ENCODE assay signal across 8 mouse cellular contexts in the genomic region with DNA sequence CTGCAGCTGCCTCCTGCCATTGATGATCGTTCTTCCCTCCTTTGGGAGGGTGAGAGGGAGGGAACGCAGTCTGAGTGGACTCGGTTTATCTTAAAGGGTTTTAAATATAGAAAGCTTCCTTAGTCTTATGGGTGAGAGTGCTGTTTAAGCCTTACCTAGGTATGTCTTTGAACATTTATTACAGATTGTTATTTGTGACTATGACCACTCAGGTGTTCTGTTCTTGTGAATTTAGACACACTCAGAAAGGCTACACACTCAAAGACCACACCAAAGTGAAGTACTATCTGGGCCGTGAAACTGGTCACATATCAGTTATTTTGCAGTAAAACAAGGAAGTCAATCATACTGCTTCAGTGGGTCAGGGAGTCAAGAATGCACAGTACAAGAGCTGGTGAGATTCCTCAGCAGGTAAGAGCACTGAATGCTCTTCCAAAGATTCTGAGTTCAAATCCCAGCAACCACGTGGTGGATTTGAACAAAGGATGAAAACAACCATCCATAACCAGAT. TPM values are rescaled to one million over a fixed set of nuclear protein-coding genes. Genes with fewer than 3 reads are reported as not detected.
DNase-seq lines count a peak whose midpoint lies in the region; ATAC-seq and TF ChIP-seq lines count a peak whose summit lies in the region.

No protein-coding gene starts in this region.

- intact Hi-C loops in left cerebral cortex, adult 2 months (cut with DNase I) = loop anchor here (2.0 kb wide), 1 partner anchor 17 kb away; no protein-coding TSS in a partner anchor

- no peak overlapping the region for H3K4me2 ChIP-seq in forebrain, embryonic 11.5 days (ENCODE audit: low read depth, low read length, severe bottlenecking)
- H3K4me2 ChIP-seq in hindbrain, embryonic 12.5 days (replicated peaks) = no peak overlapping the region

- H3K4me3 ChIP-seq in forebrain, embryonic 11.5 days (ENCODE audit: low read depth, low read length) = no peak overlapping the region
- H3K4me3 ChIP-seq in hindbrain, embryonic 12.5 days = no peak overlapping the region
- H3K4me3 ChIP-seq in left cerebral cortex, adult 2 months = no peak overlapping the region

- WGBS in forebrain, embryonic 11.5 days = 0% methylated on average over 5 of the region's 5 CpGs
- WGBS in hindbrain, embryonic 12.5 days = under 1% methylated on average over 5 of the region's 5 CpGs

- no peak for ATAC-seq in CD4-positive, CD25-positive, alpha-beta regulatory T cell, adult 4 months
- ATAC-seq in forebrain, embryonic 11.5 days (replicated peaks; ENCODE audit: low FRiP score) = peak; percentile 83; the same call in 1 of the 2 replicates
- no peak for ATAC-seq in hindbrain, embryonic 12.5 days (ENCODE audit: low FRiP score)
- ATAC-seq in megakaryocyte, adult 5-6 weeks (ENCODE audit: poor library complexity, severe bottlenecking) = peak; percentile 48

- H3K27ac ChIP-seq in forebrain, embryonic 11.5 days (ENCODE audit: low read depth, low read length) = peak overlapping the region; percentile 32; the same call in 1 of the 2 replicates
- H3K27ac ChIP-seq in hindbrain, embryonic 12.5 days = peak overlapping the region; percentile 84
- peak overlapping the region; percentile 63 for H3K27ac ChIP-seq in left cerebral cortex, adult 2 months

- peak; percentile 80 for DNase-seq in CD4-positive, CD25-positive, alpha-beta regulatory T cell, adult 2 months (ENCODE audit: low read depth, low spot score)
- DNase-seq in c-Kit-negative CD71-positive TER-119-positive erythroid progenitor cells, embryonic 14.5 days (ENCODE audit: low read depth, low spot score) = peak; percentile 56
- DNase-seq in forebrain, embryonic 11.5 days (ENCODE audit: low spot score) = peak; percentile 66
- DNase-seq in left cerebral cortex, adult 2 months (ENCODE audit: extremely low spot score in 1 of 2, low spot score in 2 of 2) = peak in 1 of 2 experiments; percentile 43
- peak; percentile 47 for DNase-seq in right cerebral cortex, postnatal 14 days

- no peak for TF ChIP-seq CTCF in left cerebral cortex, adult 2 months (IDR thresholded peaks at IDR 0.05)

- no peaks in the 10 kb centered on the region for H3K36me3 ChIP-seq in forebrain, embryonic 11.5 days (ENCODE audit: control insufficient read depth, insufficient read depth, low read length)
- no peaks in the 10 kb centered on the region for H3K36me3 ChIP-seq in hindbrain, embryonic 12.5 days

- H3K9ac ChIP-seq in forebrain, embryonic 11.5 days (ENCODE audit: low read length) = no peak overlapping the region
- H3K9ac ChIP-seq in hindbrain, embryonic 12.5 days = no peak overlapping the region

- H3K27me3 ChIP-seq in forebrain, embryonic 11.5 days (ENCODE audit: control insufficient read depth, insufficient read depth, low read length) = peaks cover 2% of the 10 kb centered on the region; the same call in 1 of the 2 replicates
- no peaks in the 10 kb centered on the region for H3K27me3 ChIP-seq in hindbrain, embryonic 12.5 days

- H3K4me1 ChIP-seq in forebrain, embryonic 11.5 days (replicated peaks; ENCODE audit: control insufficient read depth, insufficient read depth, low read length) = peaks cover 2% of the 10 kb centered on the region; the same call in 1 of the 2 replicates
- peaks cover 2% of the 10 kb centered on the region for H3K4me1 ChIP-seq in hindbrain, embryonic 12.5 days

- H3K9me3 ChIP-seq in forebrain, embryonic 11.5 days (ENCODE audit: control insufficient read depth, low read length) = no peaks in the 10 kb centered on the region
- no peaks in the 10 kb centered on the region for H3K9me3 ChIP-seq in hindbrain, embryonic 12.5 days (replicated peaks)

RNA-seq across cellular contexts. Expression of a gene that starts 38.6 kb away (rescaled TPM):
- 1 to 10 TPM in 1 of 2 experiments, under 1 TPM in 1; 0.28 to 1.1 TPM for polyA plus RNA-seq in CD4-positive, CD25-positive, alpha-beta regulatory T cell, adult 4 months (2017; shearing (Covaris generic))
- polyA plus RNA-seq in forebrain, embryonic 11.5 days (2014; fragmentation: Nextera tagmentation; extraction: Ambion mirVana) = 0.33 and 0.61 TPM in 2 replicates
- polyA plus RNA-seq in hindbrain, embryonic 12.5 days (2016; fragmentation: Nextera tagmentation; extraction: Ambion mirVana) = 0.10 and 0.38 TPM in 2 replicates
- under 1 TPM; 0.09 to 0.16 TPM for total RNA-seq in left cerebral cortex, adult 2 months (2021)
- 0.13 and 0.43 TPM in 2 replicates for total RNA-seq in megakaryocyte, adult 5-6 weeks (2015)
- total RNA-seq in megakaryocyte, adult 5-6 weeks (2017) = 0.15 and 1.1 TPM in 2 replicates

RNA-seq across cellular contexts. Expression of a gene that starts 38.7 kb away (rescaled TPM):
- 1 to 10 TPM; 1.2 to 1.7 TPM for polyA plus RNA-seq in CD4-positive, CD25-positive, alpha-beta regulatory T cell, adult 4 months (2017; shearing (Covaris generic))
- 12.8 and 14.6 TPM in 2 replicates for polyA plus RNA-seq in forebrain, embryonic 11.5 days (2014; fragmentation: Nextera tagmentation; extraction: Ambion mirVana)
- 8.6 and 10.1 TPM in 2 replicates for polyA plus RNA-seq in hindbrain, embryonic 12.5 days (2016; fragmentation: Nextera tagmentation; extraction: Ambion mirVana)
- 1 to 10 TPM; 3.1 to 4.4 TPM for total RNA-seq in left cerebral cortex, adult 2 months (2021)
- total RNA-seq in megakaryocyte, adult 5-6 weeks (2015) = 4.6 and 4.8 TPM in 2 replicates
- total RNA-seq in megakaryocyte, adult 5-6 weeks (2017) = 5.2 and 5.7 TPM in 2 replicates

Comparison
In these comparisons a context has a peak if more than half of its experiments do, and no peak if none do; other contexts are left out.
1. ATAC-seq: peak in forebrain, embryonic 11.5 days (single experiment) and megakaryocyte, adult 5-6 weeks (single experiment); none in CD4-positive, CD25-positive, alpha-beta regulatory T cell, adult 4 months (single experiment) and hindbrain, embryonic 12.5 days (single experiment).
2. H3K27ac ChIP-seq: peak in every context shown above with its lines; median percentile 84 in hindbrain, embryonic 12.5 days; 63 in left cerebral cortex, adult 2 months; 32 in forebrain, embryonic 11.5 days.